Mouse (Mus musculus): Measurements from ENCODE around the gene Gpm6b.
A peak's percentile ranks its signal among the peaks of the same experiment; 100 is the strongest.

The Gpm6b gene

DNA sequence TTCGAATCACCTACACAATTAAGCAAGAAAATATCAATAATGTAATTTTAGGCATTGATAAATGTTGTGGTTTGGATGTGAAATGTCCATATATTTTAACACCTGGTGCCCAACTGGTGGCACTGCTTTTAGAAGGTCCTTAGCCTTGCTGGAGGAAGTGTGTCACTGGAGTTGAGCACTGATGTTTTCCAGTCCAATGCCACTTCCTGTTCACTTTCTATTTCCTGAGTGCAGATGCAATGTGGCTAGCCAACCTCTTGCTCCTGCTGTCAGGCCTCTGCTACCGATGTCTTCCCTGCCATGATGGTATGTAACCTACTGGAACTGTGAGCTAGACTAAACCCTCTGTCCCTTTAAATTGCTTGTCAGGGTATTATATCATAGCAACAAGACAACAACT, 65.6 kb downstream of the Gpm6b start:
- DNase-seq (ENCODE audit: low read depth), result no peak

DNA sequence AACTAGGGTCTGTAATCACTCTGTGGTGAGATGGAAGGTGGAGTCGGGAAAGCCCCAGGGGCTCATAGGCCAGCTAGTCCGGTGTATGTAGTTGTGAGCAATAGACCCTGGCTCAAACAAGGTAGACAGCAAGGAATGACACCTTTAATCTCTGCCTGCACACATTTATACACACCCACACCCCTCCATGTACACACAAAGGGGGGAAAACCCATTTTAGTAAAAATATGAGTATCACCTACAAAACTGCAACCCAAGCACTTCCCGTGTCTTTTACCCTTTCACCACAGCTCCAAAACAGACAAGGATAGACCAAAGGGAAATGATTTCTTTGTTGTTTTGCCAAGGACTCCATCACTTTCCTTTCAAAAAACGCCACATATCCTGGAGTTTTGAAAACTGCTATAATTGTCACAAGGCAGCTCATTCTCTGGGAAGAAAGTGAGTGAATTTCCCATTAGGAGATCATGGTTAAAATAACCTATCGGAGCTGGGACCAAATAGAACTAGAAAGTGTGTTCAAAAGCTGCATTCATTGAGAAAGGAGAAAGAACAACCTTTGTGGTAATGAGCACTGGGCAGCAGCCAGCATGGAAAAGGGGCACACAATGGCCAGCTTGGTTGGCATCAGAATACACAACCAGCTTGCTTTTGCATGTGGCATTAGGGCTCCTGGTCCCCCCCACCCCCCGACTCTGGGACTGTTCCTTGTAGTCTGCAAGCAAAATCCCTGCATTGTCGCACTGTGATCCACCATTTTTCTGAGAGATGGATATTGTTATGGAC, 68.9 kb downstream of the Gpm6b start:
- no peak for DNase-seq (ENCODE audit: low read depth)

- DNase-seq (ENCODE audit: low read depth), result no peak
These were observed 70.1 kb downstream of the Gpm6b start for GRCm38 (mm10) chrX:166308798-166309197.

- DNase-seq (ENCODE audit: low read depth), result no peak
These were observed 76.5 kb downstream of the Gpm6b start for GRCm38 (mm10) chrX:166315251-166315650.

GRCm38 (mm10) chrX:166316552-166317375, 78.1 kb downstream of the Gpm6b start:
- DNase-seq (ENCODE audit: low read depth), result peak; percentile 10

DNA sequence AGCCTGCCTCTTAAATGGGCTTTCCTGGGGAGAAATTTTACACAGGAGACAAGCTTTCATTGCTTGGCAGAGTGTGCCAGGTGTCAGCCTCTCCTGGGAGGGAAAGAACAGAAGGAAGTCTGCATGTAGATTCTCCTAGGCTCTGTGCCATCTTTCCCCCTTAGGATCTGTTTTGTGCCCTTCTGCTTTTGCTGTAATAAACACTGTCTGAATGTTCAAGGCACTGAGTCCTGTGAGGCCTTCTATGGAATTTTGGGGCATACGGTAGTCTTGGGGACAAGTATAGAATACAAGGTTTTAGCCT, 78.6 kb downstream of the Gpm6b start:
- DNase-seq (ENCODE audit: low read depth), result no peak

DNA sequence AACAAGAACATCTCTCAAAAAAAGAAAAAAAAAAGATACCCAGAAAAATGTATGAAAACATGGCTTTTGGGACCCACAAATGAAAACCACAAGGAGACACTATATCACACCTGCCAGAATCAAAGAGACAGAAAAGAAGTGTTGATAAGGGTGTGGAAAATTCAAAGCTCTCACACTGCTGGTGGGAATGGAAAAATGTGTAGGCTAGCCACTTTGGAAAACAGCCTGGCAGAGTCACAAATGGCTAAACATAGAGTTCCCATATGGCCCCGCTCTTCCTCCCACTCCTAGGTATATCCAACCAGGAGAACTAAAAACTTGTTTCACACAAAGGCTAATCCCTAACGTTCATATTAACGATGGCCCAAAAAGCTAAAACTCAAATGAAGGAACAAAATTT, 84.5 kb downstream of the Gpm6b start:
- DNase-seq (ENCODE audit: low read depth), result no peak

DNA sequence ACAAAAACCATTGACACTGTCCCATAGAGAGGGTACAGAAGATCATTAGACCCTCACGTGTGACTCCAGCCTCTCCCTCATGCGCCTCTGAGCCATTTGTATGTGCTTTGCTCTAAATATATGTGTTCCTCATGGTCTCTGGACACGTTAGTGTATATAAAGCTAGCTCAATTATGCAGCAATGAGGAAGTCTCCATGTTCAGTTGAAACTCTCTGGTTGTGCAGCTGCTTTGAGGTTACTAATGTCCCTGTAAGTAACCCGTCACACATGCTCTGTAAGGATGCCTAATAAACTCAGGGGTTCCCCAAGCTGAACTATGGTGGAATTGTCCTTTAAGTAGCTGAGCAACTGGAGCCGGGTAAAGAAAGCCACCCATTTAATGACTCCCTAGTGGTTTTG, 88.9 kb downstream of the Gpm6b start:
- DNase-seq (ENCODE audit: low read depth), result no peak

DNA sequence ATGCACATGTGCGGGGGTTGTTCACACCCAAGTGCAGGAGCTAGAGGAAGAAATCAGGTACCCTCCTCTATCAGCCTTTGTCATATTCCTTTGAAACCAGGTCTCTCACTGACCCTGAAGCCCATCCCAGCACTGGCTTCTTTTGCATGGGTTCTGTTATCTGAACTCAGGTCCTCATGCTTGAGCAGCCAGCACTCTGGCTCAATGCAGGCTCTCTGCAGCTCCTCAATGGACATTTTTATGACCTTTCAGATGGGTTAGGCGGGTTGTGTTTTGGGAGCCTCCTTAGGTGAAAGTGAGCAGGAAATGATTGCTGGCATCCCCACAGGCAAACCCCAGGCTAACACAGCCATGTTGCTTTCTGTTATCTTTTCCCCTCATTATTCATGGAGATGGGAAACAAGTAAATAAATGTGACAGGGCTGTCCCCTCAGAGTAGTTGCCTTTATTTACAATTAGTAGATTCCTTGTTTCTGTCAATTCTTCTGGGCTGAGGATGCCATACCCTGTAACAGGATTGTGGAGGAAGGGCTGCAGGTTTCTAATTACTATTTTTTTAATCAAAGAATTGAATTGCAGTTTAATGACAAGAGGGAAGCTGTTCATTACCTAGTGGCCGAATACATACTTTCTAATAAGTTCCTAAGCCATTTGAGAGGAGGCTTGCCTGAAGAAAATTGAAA, 89.6 kb downstream of the Gpm6b start:
- no peak for DNase-seq (ENCODE audit: low read depth)

GRCm38 (mm10) chrX:166328904-166329451, 90.3 kb downstream of the Gpm6b start:
- no peak for DNase-seq (ENCODE audit: low read depth)

DNA sequence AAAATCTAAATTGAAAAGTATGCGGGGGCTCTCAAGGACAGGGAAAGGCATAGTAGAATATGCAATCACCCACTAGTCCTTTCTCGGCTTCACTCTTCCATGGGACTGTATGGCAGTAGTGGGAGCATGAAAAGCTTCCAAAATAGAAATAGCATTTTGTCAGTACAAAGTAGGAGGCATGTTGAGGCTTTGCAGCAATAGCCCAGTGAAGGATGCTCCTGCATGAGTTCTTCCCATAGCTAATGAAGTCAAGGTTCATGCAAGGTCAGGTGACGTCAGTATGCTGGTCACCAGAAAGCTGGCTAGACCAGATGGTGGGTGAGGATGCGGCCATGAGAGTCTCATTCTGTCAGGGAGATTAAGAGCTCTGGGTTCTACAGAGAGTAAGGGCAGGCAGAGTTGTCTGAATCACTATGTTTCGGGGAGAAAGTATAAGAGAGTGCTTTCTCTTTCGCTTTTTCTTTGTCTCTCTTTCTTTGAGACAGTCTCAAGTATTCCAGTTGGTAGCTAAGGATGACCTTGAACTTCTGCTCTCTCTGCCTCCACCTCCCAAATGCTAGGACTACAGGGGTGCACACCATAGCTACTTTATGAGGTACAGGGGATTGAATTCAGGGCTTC, 95.9 kb downstream of the Gpm6b start:
- DNase-seq (ENCODE audit: low read depth), result no peak

DNA sequence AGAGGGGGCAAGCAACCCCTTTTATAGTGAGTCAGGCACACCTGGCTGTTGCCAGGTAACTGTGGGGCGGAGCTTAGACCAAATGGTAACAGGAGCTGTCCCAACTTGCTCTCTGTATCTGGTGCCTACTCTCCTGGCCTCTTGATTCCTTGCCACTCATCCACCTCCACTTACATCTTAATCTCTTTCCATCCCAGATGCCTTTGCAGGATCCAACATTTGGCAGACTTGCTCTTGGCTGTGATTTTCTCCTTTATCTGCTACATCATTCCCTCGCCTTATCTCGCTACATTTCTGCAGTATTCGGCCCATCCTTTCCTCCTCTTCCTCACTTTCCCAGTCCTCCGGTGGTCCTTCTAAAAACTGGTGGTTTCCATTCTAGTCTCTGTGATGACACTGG, 99.6 kb downstream of the Gpm6b start:
- no peak for DNase-seq (ENCODE audit: low read depth)

- DNase-seq (ENCODE audit: low read depth), result no peak
These were observed 100.2 kb downstream of the Gpm6b start for GRCm38 (mm10) chrX:166338784-166339520.

DNA sequence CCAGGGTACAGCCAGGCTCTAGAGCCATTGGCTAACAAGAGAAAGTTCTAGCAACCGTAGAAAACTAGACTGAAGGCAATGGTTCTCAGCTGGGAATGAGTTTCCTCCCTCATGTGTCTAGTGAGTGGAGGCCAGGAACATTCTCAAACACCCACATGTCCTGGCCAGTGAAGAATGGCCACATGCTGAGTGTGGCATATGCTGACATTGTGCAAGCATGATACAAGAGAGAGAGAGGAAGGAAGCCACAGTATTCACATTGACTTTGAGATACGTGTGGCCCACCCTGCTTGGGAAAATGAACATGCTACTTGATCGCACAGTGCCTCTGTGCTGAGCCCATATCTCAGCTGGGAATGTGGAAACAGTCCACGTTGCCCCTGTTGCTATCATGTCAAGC, 101.2 kb downstream of the Gpm6b start:
- no peak for DNase-seq (ENCODE audit: low read depth)

- DNase-seq (ENCODE audit: low read depth), result no peak
These were observed 103.1 kb downstream of the Gpm6b start for GRCm38 (mm10) chrX:166341795-166342194.

- DNase-seq (ENCODE audit: low read depth), result no peak
These were observed 105.7 kb downstream of the Gpm6b start for GRCm38 (mm10) chrX:166344228-166345015.

GRCm38 (mm10) chrX:166348086-166348485, 109.4 kb downstream of the Gpm6b start:
- no peak for DNase-seq (ENCODE audit: low read depth)

DNA sequence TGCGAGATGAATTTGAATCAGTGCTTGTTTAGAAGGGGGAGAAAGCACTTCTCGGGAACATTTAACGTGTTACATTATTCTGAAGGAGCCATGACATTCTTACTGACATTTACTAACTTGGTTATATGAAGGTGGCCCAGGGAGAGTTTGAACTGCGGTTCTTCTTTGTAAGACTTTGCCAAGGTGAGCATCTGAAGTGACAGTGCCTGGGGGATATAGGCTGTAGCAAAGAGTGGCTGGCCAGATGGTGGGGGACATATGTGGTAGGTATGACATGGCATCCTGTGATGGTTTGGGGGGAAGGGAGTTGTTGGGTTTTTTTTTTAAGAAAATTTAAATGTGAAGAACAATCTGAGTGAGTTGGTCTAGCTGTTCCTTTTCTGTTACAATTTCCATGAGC, 109.9 kb downstream of the Gpm6b start:
- DNase-seq (ENCODE audit: low read depth), result no peak

- DNase-seq (ENCODE audit: low read depth), result peak; percentile 73
These were observed 113.1 kb downstream of the Gpm6b start for GRCm38 (mm10) chrX:166351790-166352189.

DNA sequence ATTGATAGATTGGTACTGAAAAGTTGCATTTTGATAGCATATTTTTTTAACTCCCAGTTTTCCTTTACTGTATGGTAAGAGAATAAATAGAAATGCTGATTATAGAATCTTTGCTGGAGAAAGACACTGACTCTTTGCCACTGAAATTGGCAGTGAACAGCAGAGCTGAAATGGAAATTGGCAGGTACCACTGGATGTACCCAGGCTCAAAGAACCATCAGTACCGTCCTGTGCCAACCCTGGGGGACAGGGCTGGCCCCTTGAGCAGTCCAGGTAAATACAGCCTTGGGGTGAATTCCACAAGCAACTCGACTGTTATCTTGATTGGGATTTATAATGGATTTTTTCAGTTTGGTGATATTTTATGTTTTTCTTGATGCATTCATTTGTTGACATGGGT, 114.7 kb downstream of the Gpm6b start:
- no peak for DNase-seq (ENCODE audit: low read depth)

DNA sequence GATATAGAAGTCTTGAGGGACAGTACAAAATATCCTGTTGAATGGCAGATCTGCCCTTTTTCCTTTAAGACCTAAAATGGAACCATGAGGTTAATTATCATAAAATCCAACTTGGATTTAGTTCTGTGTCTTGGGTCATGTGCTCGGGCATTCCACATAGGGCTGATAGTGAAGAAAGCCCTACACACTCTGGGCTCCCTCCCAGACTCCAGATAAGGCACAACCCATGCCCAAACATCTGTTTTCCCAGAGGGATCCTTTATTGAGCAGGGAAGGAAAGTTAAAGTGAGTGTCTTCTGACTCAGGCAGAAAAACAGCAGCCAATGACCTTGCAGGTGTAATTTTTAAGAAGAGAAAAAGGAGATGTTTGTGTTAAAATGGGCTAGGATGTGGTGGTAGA, 116.2 kb downstream of the Gpm6b start:
- DNase-seq (ENCODE audit: low read depth), result no peak

Data from NIH3T3 (cell line).